ENCODE assay signal across 8 mouse cellular contexts in genomic region chr17:28084964-28085363, GRCm38 (mm10). TPM values are rescaled to one million over a fixed set of nuclear protein-coding genes. Genes with fewer than 3 reads are reported as not detected.
A peak's percentile ranks its signal among the peaks of the same experiment; 100 is the strongest.
DNase-seq lines count a peak whose midpoint lies in the region; ATAC-seq lines count a peak whose summit lies in the region.

No protein-coding gene starts in this region.

- intact Hi-C loops in left cerebral cortex, postnatal 36 days (cut with DNase I), result loop anchor here (1.0 to 5.0 kb wide), 2 partner anchors 47 to 78 kb away; no protein-coding TSS in a partner anchor

- no peaks in the 10 kb centered on the region for H3K9me3 ChIP-seq in intestine, embryonic 16.5 days (ENCODE audit: control insufficient read depth, low read length)
- no peaks in the 10 kb centered on the region for H3K9me3 ChIP-seq in midbrain, embryonic 11.5 days (ENCODE audit: control insufficient read depth, low read length)

- H3K9ac ChIP-seq in intestine, embryonic 16.5 days (ENCODE audit: low read depth, low read length), result 0 out of 2 replicates have a peak overlapping the region, but pooled peaks have one; percentile 0
- H3K9ac ChIP-seq in midbrain, embryonic 11.5 days (ENCODE audit: low read length), result no peak overlapping the region; the same call in none of the 2 replicates

- peak overlapping the region; percentile 11; the same call in 1 of the 2 replicates for H3K4me3 ChIP-seq in intestine, embryonic 16.5 days (ENCODE audit: low read length)
- H3K4me3 ChIP-seq in midbrain, embryonic 11.5 days (ENCODE audit: low read depth, low read length), result no peak overlapping the region

- H3K36me3 ChIP-seq in intestine, embryonic 16.5 days (ENCODE audit: control insufficient read depth, insufficient read depth, low read length), result no peaks in the 10 kb centered on the region
- no peaks in the 10 kb centered on the region for H3K36me3 ChIP-seq in midbrain, embryonic 11.5 days (ENCODE audit: control insufficient read depth, insufficient read depth, low read length)

- peak overlapping the region; percentile 37 for H3K4me2 ChIP-seq in intestine, embryonic 16.5 days (ENCODE audit: low read depth, low read length)
- H3K4me2 ChIP-seq in midbrain, embryonic 11.5 days, result peak overlapping the region; percentile 32

- ATAC-seq in intestine, embryonic 16.5 days, result peak; percentile 78
- peak; percentile 52 for ATAC-seq in midbrain, embryonic 11.5 days (ENCODE audit: low FRiP score)

- peaks cover 13% of the 10 kb centered on the region for H3K4me1 ChIP-seq in intestine, embryonic 16.5 days (ENCODE audit: control insufficient read depth, insufficient read depth, low read length)
- peaks cover 31% of the 10 kb centered on the region for H3K4me1 ChIP-seq in midbrain, embryonic 11.5 days (ENCODE audit: control insufficient read depth, insufficient read depth, low read length)

- H3K27me3 ChIP-seq in intestine, embryonic 16.5 days (replicated peaks; ENCODE audit: control insufficient read depth, insufficient read depth, low read length), result no peaks in the 10 kb centered on the region
- peaks cover 3% of the 10 kb centered on the region; the same call in 1 of the 2 replicates for H3K27me3 ChIP-seq in midbrain, embryonic 11.5 days (ENCODE audit: control insufficient read depth, insufficient read depth, low read length)

- peak; percentile 94 for DNase-seq in adrenal gland, adult 2 months
- DNase-seq in embryo, embryonic 11.5 days (ENCODE audit: low read depth, low spot score), result peak; percentile 83
- DNase-seq in gastrocnemius, postnatal 4 days (ENCODE audit: low spot score in 2 of 2), result peak; percentile 90 to 91
- DNase-seq in left cerebral cortex, postnatal 36 days (ENCODE audit: low spot score in 2 of 2), result peak; percentile 79 to 87
- DNase-seq in midbrain, embryonic 11.5 days (ENCODE audit: low spot score, missing footprints), result peak; percentile 99
- peak; percentile 99 for DNase-seq in right cerebral cortex, postnatal 4 days
- DNase-seq in yolk sac, embryonic 10.5 days (ENCODE audit: low spot score), result peak; percentile 86

- WGBS in intestine, embryonic 16.5 days, result 1% methylated on average over 16 of the region's 16 CpGs
- 2% methylated on average over 16 of the region's 16 CpGs for WGBS in midbrain, embryonic 11.5 days

- peak overlapping the region; percentile 17; the same call in 1 of the 2 replicates for H3K27ac ChIP-seq in intestine, embryonic 16.5 days (ENCODE audit: low read length)
- peak overlapping the region; percentile 54; the same call in 1 of the 2 replicates for H3K27ac ChIP-seq in midbrain, embryonic 11.5 days (ENCODE audit: low read depth, low read length)

RNA-seq across cellular contexts. Expression of gene Tcp11, which starts 4.5 kb away (rescaled TPM):
- under 1 TPM in 1 of 2 experiments, not detected in 1; 0.24 TPM for total RNA-seq in adrenal gland, adult 2 months (2021)
- polyA plus RNA-seq in adrenal gland, adult 2 months (2012; rRNA removed), result 0.08 TPM in 1 of 2 replicates, not detected in the other
- total RNA-seq in gastrocnemius, postnatal 4 days (2021), result under 1 TPM; 0.70 to 0.93 TPM
- 1.6 TPM in 2 replicates for polyA plus RNA-seq in intestine, embryonic 16.5 days (2015; fragmentation: Nextera tagmentation; extraction: Ambion mirVana)
- total RNA-seq in left cerebral cortex, postnatal 36 days (2021), result under 1 TPM; 0.54 to 0.59 TPM
- polyA plus RNA-seq in midbrain, embryonic 11.5 days (2014; fragmentation: Nextera tagmentation; extraction: Ambion mirVana), result 0.70 and 1.0 TPM in 2 replicates

RNA-seq across cellular contexts. Expression of gene Scube3, which starts 57.0 kb away (rescaled TPM):
- total RNA-seq in adrenal gland, adult 2 months (2021), result 10 to 100 TPM in 1 of 2 experiments, 1 to 10 TPM in 1; 9.8 to 16.7 TPM
- polyA plus RNA-seq in adrenal gland, adult 2 months (2012; rRNA removed), result 28.1 and 33.1 TPM in 2 replicates
- 1 to 10 TPM; 1.6 to 2.4 TPM for total RNA-seq in gastrocnemius, postnatal 4 days (2021)
- 1.0 and 1.1 TPM in 2 replicates for polyA plus RNA-seq in intestine, embryonic 16.5 days (2015; fragmentation: Nextera tagmentation; extraction: Ambion mirVana)
- total RNA-seq in left cerebral cortex, postnatal 36 days (2021), result 1 to 10 TPM; 1.9 to 2.4 TPM
- polyA plus RNA-seq in midbrain, embryonic 11.5 days (2014; fragmentation: Nextera tagmentation; extraction: Ambion mirVana), result 10.1 and 10.2 TPM in 2 replicates
